Mouse (Mus musculus) gastrocnemius, postnatal 4 days (tissue): ENCODE data around the gene Pklr. TPM values are rescaled to one million over a fixed set of nuclear protein-coding genes. Genes with fewer than 3 reads are reported as not detected.
"Not testable (repeated sequence)": the region's sequence is repeated elsewhere in the genome, so short reads cannot be mapped to it uniquely, and the experiment has no call there.

Source experiments
- DNase-seq, 2 experiments: peaks; one replicate each; pipeline ENCODE4 v3.0.0; 2021 to 2022; ENCODE audit warnings: low spot score in 2 of 2, mixed read lengths in 2 of 2
- total RNA-seq, 2 experiments: library from RNA; stranded (reverse); gene quantifications; 2 replicates each; pipeline ENCODE4 v1.2.3; 2021

Pklr gene
- total RNA-seq, 2 experiments from 2014 or later: 1.1 TPM; not detected in 1

DNA sequence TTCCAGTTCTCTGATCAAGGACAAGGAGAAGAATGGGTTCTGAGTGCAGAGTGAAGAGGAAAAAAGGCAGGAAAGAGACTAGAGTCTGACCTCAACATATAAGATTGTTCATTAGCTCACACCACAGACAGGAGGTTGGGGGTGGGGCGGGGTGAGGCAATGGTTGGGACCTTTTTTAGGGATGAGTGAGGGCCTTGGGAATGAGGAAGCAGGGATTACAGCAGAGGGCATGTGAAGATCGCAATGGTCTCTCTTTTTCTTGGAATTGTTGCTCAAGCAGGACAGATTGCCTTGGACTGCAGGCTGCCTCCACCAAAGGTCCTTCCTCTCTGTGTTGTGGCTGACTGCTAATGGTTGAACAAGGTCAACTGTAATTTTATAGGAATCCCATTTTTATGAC lies 12.6 kb upstream of the Pklr start:
- DNase-seq: peak; percentile 20 to 31

- no peak for DNase-seq
These were observed 11.7 kb upstream of the Pklr start for GRCm38 (mm10) chr3:89124241-89124640.

DNA sequence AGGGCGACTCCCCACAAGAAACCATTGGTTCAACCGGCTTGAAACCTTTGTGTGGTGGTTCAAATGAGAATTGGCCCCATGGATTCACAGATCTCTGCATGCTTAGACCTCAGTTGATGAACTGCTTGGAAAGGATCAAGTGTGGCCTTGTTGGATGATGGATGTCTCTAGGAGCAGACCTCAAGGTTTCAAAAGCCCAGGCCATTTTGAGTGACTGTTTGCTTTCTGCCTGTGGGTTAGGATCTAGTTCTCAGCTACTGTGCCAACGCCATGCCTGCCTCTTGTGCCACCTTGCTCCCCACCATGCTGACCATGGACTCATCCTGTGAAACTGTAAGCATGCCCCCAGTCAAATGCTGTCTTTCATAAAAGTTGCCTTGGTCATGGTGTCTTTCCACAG lies 10.0 kb upstream of the Pklr start:
- DNase-seq: no peak

GRCm38 (mm10) chr3:89129908-89130307 lies 6.0 kb upstream of the Pklr start:
- no peak for DNase-seq

- no peak for DNase-seq
These were observed 4.1 kb upstream of the Pklr start for GRCm38 (mm10) chr3:89131816-89132215.

DNA sequence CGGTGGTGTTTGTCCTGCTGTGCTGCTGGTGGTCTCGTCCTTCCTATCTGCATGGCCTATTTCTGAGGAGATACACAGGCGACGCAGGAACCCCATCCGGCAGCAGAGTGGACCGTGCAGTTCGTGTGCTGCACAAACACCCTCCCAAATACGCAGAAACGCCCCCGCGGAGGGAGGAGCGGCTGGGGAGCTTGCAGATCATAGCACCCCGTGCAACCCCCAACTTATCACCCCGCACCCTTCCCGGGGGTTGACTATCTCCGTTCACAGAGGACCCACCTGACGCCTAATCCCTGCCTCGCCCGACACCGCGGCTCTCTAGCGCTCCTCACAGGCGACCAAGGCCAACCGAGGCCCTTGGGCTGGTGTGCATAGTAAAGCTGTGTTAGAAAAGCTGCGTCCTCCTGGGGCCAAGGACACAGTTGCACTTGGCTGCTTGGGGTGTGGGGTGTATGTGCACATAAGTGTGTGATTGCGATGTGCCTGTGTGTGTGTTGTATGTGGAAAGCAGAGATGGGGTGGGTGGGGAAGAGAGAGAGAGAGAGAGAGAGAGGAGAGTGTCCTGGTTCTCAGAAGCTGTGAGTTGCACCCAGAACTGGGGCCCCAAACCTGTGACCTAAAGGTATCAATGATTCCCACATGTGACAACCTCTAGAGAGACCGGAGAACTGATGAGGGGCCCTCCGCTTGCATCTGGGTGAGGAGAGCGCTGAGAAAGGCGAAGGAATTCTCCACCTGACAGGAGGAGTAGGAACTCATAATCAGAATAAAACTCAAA lies 3.5 kb upstream of the Pklr start:
- DNase-seq: peak in 1 of 2 experiments; percentile 19

DNA sequence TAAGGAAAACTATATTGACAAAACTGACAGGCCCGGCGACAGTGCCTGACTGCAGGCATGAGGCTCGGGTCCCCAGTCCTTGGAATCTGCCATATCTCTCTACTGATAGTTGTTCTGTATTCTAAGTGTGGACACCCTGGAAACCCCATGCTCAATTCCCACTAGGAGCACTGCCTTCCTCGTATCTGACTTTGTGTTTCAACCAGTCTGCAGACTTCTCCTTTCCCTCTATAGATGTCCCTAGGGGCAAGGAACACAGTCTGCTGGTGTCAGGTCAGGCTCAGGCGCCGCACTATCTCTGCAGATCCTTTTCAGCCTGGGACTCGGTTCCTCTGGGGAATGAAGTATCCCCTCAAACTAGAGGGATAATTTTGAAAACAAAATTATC lies 2.9 kb upstream of the Pklr start:
- no peak for DNase-seq

DNA sequence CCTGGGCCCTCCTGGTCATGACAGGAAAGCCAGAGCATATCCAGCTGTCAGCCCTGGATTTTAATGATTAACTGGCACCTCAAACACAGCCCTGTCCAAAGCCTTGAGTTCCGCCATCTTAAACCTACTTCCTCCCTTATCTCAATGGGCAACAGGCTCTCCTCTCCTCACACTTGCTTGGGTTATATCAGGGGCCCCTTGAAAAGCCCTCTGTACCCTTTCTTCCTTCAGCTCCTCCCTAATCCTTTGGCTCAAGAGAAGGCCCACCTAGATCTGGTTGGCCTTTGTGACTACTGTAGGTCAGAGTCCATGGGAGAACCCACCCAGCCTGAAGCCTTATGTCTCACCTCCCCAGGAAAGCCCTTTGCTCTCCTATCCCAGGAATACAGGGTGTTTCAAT lies 2.2 kb upstream of the Pklr start:
- no peak for DNase-seq

- no peak for DNase-seq
These were observed 423 bp downstream of the Pklr start for GRCm38 (mm10) chr3:89136365-89136764.

DNA sequence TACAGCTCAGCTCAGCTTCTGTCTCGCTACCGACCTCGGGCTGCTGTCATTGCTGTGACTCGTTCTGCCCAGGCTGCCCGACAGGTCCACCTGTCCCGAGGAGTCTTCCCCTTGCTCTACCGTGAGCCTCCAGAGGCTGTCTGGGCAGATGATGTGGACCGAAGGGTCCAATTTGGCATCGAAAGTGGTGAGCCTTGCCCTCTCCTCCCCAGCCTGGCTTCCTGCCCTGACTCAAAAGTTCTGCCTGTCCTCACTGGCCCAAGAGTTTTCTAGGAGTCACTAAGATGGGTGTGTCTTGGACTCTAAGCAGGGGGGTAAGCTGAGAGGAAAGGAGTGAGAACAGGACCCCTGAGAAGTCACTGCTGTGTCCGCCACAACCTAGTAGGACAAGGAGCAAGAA lies 8.9 kb downstream of the Pklr start:
- no peak for DNase-seq

DNA sequence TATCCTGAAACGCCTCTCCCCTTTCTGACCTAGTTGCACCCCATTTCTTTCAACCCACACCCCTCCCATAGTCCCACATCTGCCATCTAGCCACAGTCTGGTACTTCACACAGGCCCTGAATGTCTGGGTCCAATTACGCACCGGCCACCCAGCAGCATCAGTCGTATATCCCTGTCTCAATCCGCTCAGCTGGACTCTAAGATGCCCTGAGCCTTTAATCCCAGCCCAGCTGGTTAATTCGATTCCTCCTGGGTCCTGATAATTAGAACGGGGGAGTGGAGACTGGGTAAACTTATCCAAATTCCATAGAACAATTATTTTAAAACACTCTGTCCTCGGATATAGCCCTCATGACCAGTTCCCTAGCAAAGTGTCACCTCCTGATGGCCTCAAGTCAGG lies 9.6 kb downstream of the Pklr start:
- no peak for DNase-seq

- no peak for DNase-seq
These were observed 11.4 kb downstream of the Pklr start for GRCm38 (mm10) chr3:89147101-89147978.

GRCm38 (mm10) chr3:89147979-89148311 lies 12.0 kb downstream of the Pklr start:
- no peak for DNase-seq

GRCm38 (mm10) chr3:89148567-89148966 lies 12.6 kb downstream of the Pklr start:
- DNase-seq: no peak

DNA sequence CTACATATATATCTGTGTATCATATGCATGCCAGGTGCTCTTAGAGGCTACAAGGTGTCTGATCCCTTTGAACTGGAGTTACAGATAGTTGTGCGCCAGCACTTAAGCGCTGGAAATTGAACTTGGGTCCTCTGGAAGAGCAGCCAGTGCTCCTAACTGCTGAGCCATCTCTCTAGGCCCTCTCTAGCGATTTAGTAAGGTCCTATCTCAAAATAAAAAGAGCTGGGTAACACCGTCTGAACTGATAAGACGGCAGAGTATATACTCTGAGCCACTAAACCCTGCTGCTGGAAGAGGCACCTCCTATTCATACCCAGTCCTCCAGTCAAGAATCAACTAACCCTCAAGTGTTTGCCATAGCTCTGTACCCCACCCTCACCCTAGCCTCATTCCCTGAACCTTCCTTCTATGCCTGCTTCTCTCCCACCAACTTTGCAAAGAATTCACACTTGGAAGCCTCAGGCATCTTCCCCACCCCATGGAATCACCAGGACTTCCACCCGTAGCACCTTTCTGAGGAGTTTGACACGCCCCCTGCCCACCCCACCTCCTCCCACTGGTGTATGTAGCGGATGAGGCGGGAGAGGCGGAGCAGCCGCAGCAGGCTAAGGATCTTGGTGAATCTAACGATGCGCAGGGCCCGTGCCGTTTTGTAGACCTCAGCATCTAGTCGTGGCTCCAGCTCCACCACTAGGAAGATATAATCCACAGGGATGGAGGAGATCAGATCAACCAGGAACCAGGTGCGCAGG lies 16.3 kb downstream of the Pklr start:
- no peak for DNase-seq

DNA sequence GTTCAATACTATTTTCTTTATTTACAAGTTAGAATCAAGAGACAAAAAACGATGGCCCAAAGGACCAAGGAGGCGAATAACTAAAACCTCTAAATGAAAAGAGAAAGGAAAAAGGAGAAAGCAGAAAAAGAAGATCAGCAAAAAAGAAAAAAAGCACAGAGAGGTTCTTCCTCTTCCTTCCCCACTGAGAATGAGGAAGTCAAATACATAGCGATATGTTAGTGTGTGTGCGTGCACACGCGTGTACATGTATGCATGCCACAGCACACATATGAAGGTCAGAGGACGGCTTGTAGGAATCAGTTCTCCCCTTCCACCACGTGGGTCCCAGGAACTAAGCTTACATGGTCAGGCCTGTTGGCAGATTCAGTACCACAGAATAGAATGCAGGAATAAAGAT lies 21.0 kb downstream of the Pklr start:
- DNase-seq: no peak

GRCm38 (mm10) chr3:89158651-89159050 lies 22.7 kb downstream of the Pklr start:
- DNase-seq: no peak

- peak in 1 of 2 experiments; percentile 63 for DNase-seq
These were observed 23.3 kb downstream of the Pklr start for GRCm38 (mm10) chr3:89159211-89159610.

GRCm38 (mm10) chr3:89159616-89160344 lies 23.8 kb downstream of the Pklr start, which contains the start of gene Hcn3:
Gene Hcn3 (minus strand): TSS chr3:89160196.
- peak; percentile 42 to 73 for DNase-seq

GRCm38 (mm10) chr3:89161207-89161606 lies 25.3 kb downstream of the Pklr start:
- not testable (repeated sequence) for DNase-seq

DNA sequence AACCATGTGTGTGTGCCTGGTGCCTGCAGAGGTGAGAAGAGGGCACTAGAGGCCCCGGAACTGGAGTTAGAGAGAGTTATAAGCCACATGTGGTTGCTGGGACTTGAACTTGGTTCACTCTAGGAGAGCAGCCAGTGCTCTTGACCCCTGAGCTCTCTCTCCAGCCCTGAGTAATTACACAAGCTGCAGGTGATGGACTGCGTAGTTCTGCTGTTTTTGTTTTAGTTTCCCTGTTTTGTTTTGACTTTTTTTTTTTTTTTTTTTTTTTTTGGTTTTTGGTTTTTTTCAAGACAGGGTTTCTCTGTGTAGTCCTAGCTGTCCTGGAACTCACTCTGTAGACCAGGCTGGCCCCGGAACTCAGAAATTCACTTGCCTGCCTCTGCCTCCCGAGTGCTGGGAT lies 25.8 kb downstream of the Pklr start:
- DNase-seq: no peak
